Mouse (Mus musculus) granulocyte monocyte progenitor cell, adult 5-6 weeks (primary cell): ENCODE results near the gene Uqcr10. TPM values are rescaled to one million over a fixed set of nuclear protein-coding genes. Genes with fewer than 3 reads are reported as not detected.

ENCODE experiments used
- ATAC-seq: replicated peaks from 2 replicates; pipeline ENCODE4 v1.8.0; 2016; ENCODE audit warnings: mild to moderate bottlenecking, moderate TSS enrichment, inconsistent platforms; ENCODE audit not compliant: poor library complexity, severe bottlenecking
- total RNA-seq, 2 experiments: library from RNA; stranded (forward) in 1 of 2; stranded (reverse) in 1 of 2; fragments of 200-712, 200-1000 nt in 1 of 2; fragments of >200 nt in 1 of 2; fragmentation: Nextera tagmentation in 1 of 2; gene quantifications; 2 replicates each; pipeline ENCODE4 v1.2.3; 2014 to 2017

The Uqcr10 gene
- total RNA-seq, 2 experiments from 2014 or later = 204 to 416 TPM

DNA sequence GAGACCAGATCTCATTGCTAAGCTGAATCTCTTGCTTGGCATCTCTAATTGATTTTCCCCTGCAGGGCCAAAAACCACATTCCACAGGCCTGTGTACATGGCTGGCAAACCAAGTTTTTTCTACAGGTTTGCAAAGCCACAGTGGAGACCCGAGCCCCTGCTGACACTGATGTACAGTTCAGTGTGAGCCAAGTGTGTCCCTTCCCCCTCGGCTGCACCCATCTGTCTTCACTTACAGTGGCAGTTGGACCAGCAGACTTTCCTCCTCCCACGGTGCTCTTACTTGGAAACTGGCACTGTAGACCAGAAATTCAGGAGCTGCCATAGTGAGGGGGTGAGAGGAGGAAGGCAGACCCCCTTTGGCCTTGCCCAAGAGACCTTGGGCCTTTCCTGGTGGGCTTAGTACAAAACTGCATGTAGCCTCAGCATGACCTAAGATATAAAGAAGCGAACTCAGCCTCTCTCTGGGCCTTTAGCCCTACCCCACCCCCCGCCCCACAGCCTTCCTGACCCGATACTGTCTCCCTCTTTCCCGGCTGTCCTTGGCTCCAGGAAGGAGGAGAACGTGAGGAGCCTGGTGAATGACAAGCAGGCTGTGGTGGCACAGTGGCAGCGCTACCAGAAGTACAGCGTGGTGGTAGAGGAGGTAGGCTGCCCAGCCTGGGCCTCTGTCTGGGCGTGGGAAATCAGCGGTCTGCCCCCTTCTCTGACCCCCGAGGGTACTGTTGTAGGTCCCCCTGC lies 25.3 kb downstream of the Uqcr10 start:
- ATAC-seq = no peak

- no peak for ATAC-seq
Observed at GRCm38 (mm10) chr11:4677250-4677872, 26.8 kb downstream of the Uqcr10 start.

DNA sequence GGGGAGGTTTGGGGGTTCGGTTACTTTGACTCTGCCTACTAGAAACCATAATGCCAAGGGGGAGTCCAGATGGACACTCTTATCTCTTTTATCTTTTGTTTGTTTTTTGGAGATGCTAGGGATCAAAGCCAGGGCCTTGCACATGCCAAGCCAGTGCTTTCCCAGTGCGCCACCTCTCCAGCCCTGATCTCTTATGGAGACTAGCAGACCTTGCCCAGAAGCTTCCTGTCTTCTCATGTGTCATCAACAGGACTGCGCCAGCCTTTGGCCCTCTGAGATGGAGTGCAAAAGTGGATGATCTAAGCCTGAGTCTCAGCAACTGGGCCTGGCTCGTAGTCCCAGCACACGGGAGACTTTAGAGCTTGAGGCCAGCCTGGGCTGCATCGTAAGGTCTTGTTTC lies 28.4 kb downstream of the Uqcr10 start:
- no peak for ATAC-seq

GRCm38 (mm10) chr11:4675126-4675562 lies 29.0 kb downstream of the Uqcr10 start:
- no peak for ATAC-seq

DNA sequence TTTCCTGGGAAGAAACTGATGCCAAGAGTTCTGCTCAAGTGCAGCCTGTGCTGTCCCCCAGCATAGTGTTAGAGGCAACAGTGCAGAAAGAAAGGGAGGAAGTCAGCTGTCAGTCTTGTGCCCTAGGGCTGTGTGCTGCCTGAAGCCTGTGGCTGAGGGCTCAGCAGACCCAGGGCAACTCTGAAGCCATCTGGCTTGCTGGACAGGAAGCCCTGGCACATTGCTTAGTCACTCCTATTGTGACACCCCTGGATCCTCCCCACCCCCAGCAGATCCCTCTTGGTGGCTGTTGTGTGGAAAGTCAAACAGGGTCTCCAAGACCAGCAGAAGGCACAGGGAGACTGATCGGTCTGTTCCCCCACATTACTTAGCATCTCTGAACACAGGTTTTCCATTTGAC lies 29.5 kb downstream of the Uqcr10 start:
- ATAC-seq = peak; percentile 95

DNA sequence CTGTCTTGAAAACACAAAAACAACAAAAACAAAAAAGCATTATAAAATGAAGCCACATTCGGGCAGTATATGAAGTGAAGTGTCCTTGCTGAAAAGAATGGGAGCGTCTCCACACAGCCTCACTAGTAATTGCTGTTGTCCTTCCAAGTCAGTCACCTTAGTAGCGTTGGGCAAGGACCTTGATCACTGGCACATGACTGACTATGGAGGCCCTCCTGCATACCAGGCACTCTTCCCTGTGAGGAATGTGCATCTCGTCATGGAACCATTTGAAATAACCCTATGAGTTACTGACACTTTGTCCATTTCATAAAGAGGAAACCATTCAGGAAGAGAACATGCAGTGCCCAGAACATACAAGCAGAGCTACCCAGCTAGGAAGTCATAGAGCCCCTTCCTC lies 32.4 kb downstream of the Uqcr10 start:
- no peak for ATAC-seq

- ATAC-seq = no peak
Observed at GRCm38 (mm10) chr11:4662496-4662878, 41.7 kb downstream of the Uqcr10 start.

- no peak for ATAC-seq
Observed at GRCm38 (mm10) chr11:4661871-4662495, 42.2 kb downstream of the Uqcr10 start.

DNA sequence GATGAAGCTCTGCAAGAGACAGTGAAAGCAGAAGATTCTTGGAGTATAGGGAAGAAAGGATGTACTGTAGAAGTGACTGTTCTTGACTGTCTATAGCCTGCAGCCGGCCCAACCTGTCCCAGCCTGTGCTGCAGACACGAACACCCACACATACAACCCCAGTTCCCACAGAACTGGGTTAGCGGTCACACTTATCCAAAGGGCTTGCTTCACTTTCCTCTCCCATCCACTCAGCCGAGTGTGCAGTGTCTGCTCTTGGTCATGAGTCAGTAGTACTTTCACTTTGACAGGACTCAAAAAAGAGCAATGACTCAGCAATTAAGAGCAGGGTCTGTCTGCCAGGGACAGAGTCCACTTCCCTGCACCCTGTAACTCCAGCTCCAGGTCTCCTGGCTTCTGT lies 42.8 kb downstream of the Uqcr10 start:
- peak; percentile 84 for ATAC-seq

GRCm38 (mm10) chr11:4660309-4661025 lies 43.7 kb downstream of the Uqcr10 start:
- no peak for ATAC-seq

DNA sequence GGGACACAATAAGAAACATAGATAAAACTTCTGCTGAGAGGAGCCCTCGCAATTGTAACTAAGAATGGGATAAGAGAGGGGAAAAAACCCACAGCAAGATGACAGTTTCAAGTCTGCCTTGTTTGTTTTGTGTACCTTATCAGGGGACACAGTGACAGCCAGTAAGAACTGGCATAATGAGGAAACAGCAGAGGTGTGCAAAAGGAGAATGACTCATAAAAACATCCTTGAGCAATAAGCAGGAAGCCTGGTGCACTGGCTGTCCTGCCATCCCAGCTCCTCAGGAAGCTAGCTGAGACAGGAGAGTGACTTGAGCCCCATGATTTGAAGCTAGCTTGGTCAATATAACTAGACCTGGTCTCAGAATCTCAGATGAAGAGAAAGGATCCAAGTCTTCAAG lies 44.3 kb downstream of the Uqcr10 start:
- peak; percentile 61 for ATAC-seq

Other genes starting within 250 kb of the Uqcr10 start
- 47.6 and 48.6 TPM in 2 replicates for gene Mtmr3, start 109.5 kb downstream of the Uqcr10 start, total RNA-seq (2014; fragmentation: Nextera tagmentation)
- 57.7 and 76.1 TPM in 2 replicates for gene Mtmr3, start 109.5 kb downstream of the Uqcr10 start, total RNA-seq (2017)
- gene Gm11032, start 84.3 kb downstream of the Uqcr10 start, total RNA-seq (2014; fragmentation: Nextera tagmentation) = not detected in 2 replicates
- gene Gm11032, start 84.3 kb downstream of the Uqcr10 start, total RNA-seq (2017) = not detected in 2 replicates
- gene Ascc2, start 66.6 kb downstream of the Uqcr10 start, total RNA-seq (2014; fragmentation: Nextera tagmentation) = 36.3 and 36.4 TPM in 2 replicates
- gene Ascc2, start 66.6 kb downstream of the Uqcr10 start, total RNA-seq (2017) = 23.1 and 23.7 TPM in 2 replicates
- 28.1 and 50.8 TPM in 2 replicates for gene Zmat5, start 336 bp upstream of the Uqcr10 start, total RNA-seq (2014; fragmentation: Nextera tagmentation)
- gene Zmat5, start 336 bp upstream of the Uqcr10 start, total RNA-seq (2017) = 6.9 and 19.7 TPM in 2 replicates
- gene Cabp7, start 42.4 kb upstream of the Uqcr10 start, total RNA-seq (2014; fragmentation: Nextera tagmentation) = not detected in 2 replicates
- not detected in 2 replicates for gene Cabp7, start 42.4 kb upstream of the Uqcr10 start, total RNA-seq (2017)
- 35.6 and 45.1 TPM in 2 replicates for gene Nf2, start 145.2 kb upstream of the Uqcr10 start, total RNA-seq (2014; fragmentation: Nextera tagmentation)
- gene Nf2, start 145.2 kb upstream of the Uqcr10 start, total RNA-seq (2017) = 48.0 and 73.3 TPM in 2 replicates
- gene Nipsnap1, start 169.6 kb upstream of the Uqcr10 start, total RNA-seq (2014; fragmentation: Nextera tagmentation) = 13.4 and 22.3 TPM in 2 replicates
- 17.5 and 20.0 TPM in 2 replicates for gene Nipsnap1, start 169.6 kb upstream of the Uqcr10 start, total RNA-seq (2017)
- gene Thoc5, start 191.0 kb upstream of the Uqcr10 start, total RNA-seq (2014; fragmentation: Nextera tagmentation) = 25.7 and 29.8 TPM in 2 replicates
- 54.6 and 67.6 TPM in 2 replicates for gene Thoc5, start 191.0 kb upstream of the Uqcr10 start, total RNA-seq (2017)
- gene Nefh, start 243.7 kb upstream of the Uqcr10 start, total RNA-seq (2014; fragmentation: Nextera tagmentation) = 0.70 and 2.1 TPM in 2 replicates
- 1.4 and 2.7 TPM in 2 replicates for gene Nefh, start 243.7 kb upstream of the Uqcr10 start, total RNA-seq (2017)